Mouse (Mus musculus) CH12.LX (cell line): ENCODE measurements around the gene Diaph2.

Source experiments
- CTCF ChIP-seq, 2 experiments: IDR thresholded peaks in 1 of 2; conservative IDR thresholded peaks in 1 of 2; 2 replicates each; pipeline ENCODE4 v1.5.1; 2011 to 2012; ENCODE audit warnings: low read depth in 2 of 2, low read length in 2 of 2, improper control_type of control experiment in 1 of 2, inconsistent platforms in 1 of 2, mild to moderate bottlenecking in 1 of 2, moderate library complexity in 1 of 2
- ELF1 ChIP-seq: IDR thresholded peaks from 2 replicates; pipeline ENCODE4 v1.6.1; 2014; ENCODE audit warnings: low read depth, mild to moderate bottlenecking, inconsistent platforms, low read length, improper control_type of control experiment
- ETS1 ChIP-seq: conservative IDR thresholded peaks from 2 replicates; pipeline ENCODE4 v1.6.1; 2012; ENCODE audit warnings: low read depth, mild to moderate bottlenecking, inconsistent platforms, low read length, improper control_type of control experiment, moderate library complexity
- MEF2A ChIP-seq: IDR thresholded peaks from 2 replicates; pipeline ENCODE4 v1.6.1; 2014; ENCODE audit warnings: low read depth, mild to moderate bottlenecking, inconsistent platforms, low read length, improper control_type of control experiment, borderline replicate concordance
- POLR2A ChIP-seq: IDR thresholded peaks from 2 replicates; pipeline ENCODE4 v1.6.1; 2011; ENCODE audit warnings: low read depth, mild to moderate bottlenecking, improper control_type of control experiment, low read length
- TCF12 ChIP-seq: IDR thresholded peaks from 2 replicates; pipeline ENCODE4 v1.6.1; 2014; ENCODE audit warnings: low read depth, mild to moderate bottlenecking, inconsistent platforms, low read length, improper control_type of control experiment

- TF ChIP-seq ELF1 (no peak), CTCF (conservative IDR thresholded peaks at IDR 0.05 in 1 of 2, IDR thresholded peaks at IDR 0.05 in 1 of 2; ENCODE audit: low read depth in 2 of 2, low read length in 2 of 2) (no peak), POLR2A (no peak), MEF2A (no peak), ETS1 (no peak), TCF12 (no peak)
These were observed 455.7 kb downstream of the Diaph2 start for GRCm38 (mm10) chrX:130205243-130205642.
